Mouse (Mus musculus) neural tube, embryonic 14.5 days (tissue): Measurements from ENCODE around the gene Sgcd. TPM values are rescaled to one million over a fixed set of nuclear protein-coding genes. Genes with fewer than 3 reads are reported as not detected.

Experiments used
- ATAC-seq: fragments of 200-750 bp; cut with Nextera tagmentation; 2 replicates; pipeline ENCODE4 v1.8.0; 2017; ENCODE audit warnings: low read depth, mild to moderate bottlenecking, moderate TSS enrichment, moderate library complexity
- H3K27ac ChIP-seq: fragments of 300-500 bp; sonication (generic); 2 replicates; pipeline ENCODE4 v1.5.1; 2014; ENCODE audit warnings: low read depth, mild to moderate bottlenecking, control low read depth, low read length, moderate library complexity, mixed read lengths
- H3K27me3 ChIP-seq: fragments of 300-500 bp; sonication (generic); 2 replicates; pipeline ENCODE4 v1.6.1; 2014; ENCODE audit warnings: low read length; ENCODE audit not compliant: control insufficient read depth, insufficient read depth
- H3K36me3 ChIP-seq: fragments of 300-500 bp; sonication (generic); 2 replicates; pipeline ENCODE4 v1.6.1; 2014; ENCODE audit warnings: low read length, mixed read lengths; ENCODE audit not compliant: control insufficient read depth, insufficient read depth
- H3K4me1 ChIP-seq: fragments of 300-500 bp; sonication (generic); 2 replicates; pipeline ENCODE4 v1.6.1; 2014; ENCODE audit warnings: low read length; ENCODE audit not compliant: control insufficient read depth, insufficient read depth
- H3K4me2 ChIP-seq: fragments of 300-500 bp; sonication (generic); 2 replicates; pipeline ENCODE4 v1.6.1; 2014; ENCODE audit warnings: mild to moderate bottlenecking, low read depth, low read length, control low read depth
- H3K4me3 ChIP-seq: fragments of 300-500 bp; sonication (generic); 2 replicates; pipeline ENCODE4 v1.5.1; 2014; ENCODE audit warnings: low read depth, low read length, control low read depth, mixed read lengths
- H3K9ac ChIP-seq: fragments of 300-500 bp; sonication (generic); replicated peaks from 2 replicates; pipeline ENCODE4 v1.6.1; 2014; ENCODE audit warnings: low read depth, mild to moderate bottlenecking, control low read depth, low read length, mixed read lengths
- H3K9me3 ChIP-seq: fragments of 300-500 bp; sonication (generic); 2 replicates; pipeline ENCODE4 v1.6.1; 2016; ENCODE audit warnings: low read length; ENCODE audit not compliant: control insufficient read depth
- WGBS: fragments of 180-500 bp; shearing (Covaris S2); extraction: QIAGEN DNeasy Blood & Tissue Kit; methylation state at CpG from one replicate; pipeline ENCODE4 v1.1.7; 2014; 5-methylcytosine and 5-hydroxymethylcytosine counted together
- polyA plus RNA-seq: library from polyadenylated mRNA; unstranded; fragments of >200 nt; fragmentation: Nextera tagmentation; extraction: Ambion mirVana; gene quantifications from 2 replicates; pipeline ENCODE4 v1.2.1, GENCODE M21; 2014

The Sgcd gene
- polyA plus RNA-seq, 1 experiment from 2014 or later, result 9.0 TPM

DNA sequence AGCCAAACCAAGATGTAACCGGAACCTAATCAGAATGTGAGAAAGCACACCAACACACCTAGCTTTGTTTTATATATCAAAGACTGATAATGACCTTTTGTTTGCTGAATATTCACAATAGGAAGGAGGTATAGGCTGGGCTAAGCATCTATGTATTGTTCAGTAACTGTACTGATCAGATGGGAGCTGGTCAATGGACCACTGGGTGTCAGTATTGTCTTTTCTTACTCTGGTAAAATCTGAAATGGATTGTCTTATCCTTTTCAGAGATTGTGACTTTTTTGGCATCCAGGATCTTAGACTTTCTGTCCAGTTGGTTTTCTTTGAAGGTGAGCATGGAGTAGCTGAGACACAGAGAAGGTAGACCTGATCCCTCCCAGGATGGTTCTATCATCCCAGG is 1068.5 kb downstream of the Sgcd start:
- no peak overlapping the region for H3K9ac ChIP-seq
- H3K4me3 ChIP-seq, result no peak overlapping the region
- H3K27ac ChIP-seq, result no peak overlapping the region
- H3K27me3 ChIP-seq, result no peaks in the 10 kb centered on the region
- H3K36me3 ChIP-seq, result no peaks in the 10 kb centered on the region
- H3K9me3 ChIP-seq, result no peaks in the 10 kb centered on the region
- H3K4me1 ChIP-seq, result no peaks in the 10 kb centered on the region
- ATAC-seq, result no peak
- no peak overlapping the region for H3K4me2 ChIP-seq
- 92% methylated on average over 1 of the region's 1 CpGs for WGBS

DNA sequence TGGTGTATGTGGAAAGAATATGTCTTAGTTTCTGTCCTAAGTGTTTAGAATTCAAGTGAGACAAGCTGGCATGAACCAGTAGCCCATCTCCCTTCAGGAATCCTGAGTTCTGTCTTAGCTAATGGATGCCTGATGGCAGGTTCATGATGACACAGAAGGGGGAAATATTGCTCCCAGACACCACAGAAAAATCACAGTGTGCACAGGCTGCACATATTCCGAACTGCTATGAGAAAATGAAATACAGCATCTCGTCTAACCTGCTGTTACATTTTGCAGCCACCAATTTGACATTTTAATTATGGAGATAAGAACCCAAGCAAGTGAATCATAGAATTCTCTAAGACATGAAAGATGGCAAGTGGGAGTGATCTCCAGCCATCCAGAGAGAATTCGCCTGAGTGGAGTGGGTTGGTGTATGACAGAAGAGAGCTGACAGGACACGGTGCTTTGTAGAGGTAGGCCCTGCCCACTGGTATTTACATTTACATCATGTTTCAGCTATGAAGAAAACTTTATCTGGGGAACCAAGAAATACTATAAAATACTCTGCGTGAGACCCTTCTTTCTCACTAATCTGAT is 1076.0 kb downstream of the Sgcd start:
- Histone ChIP-seq H3K4me3 (no peak overlapping the region), H3K27me3 (no peaks in the 10 kb centered on the region), H3K36me3 (no peaks in the 10 kb centered on the region), H3K9me3 (no peaks in the 10 kb centered on the region), H3K27ac (no peak overlapping the region), H3K4me1 (no peaks in the 10 kb centered on the region), H3K9ac (no peak overlapping the region), H3K4me2 (no peak overlapping the region)
- no peak for ATAC-seq
- 79% methylated on average over 5 of the region's 5 CpGs for WGBS

DNA sequence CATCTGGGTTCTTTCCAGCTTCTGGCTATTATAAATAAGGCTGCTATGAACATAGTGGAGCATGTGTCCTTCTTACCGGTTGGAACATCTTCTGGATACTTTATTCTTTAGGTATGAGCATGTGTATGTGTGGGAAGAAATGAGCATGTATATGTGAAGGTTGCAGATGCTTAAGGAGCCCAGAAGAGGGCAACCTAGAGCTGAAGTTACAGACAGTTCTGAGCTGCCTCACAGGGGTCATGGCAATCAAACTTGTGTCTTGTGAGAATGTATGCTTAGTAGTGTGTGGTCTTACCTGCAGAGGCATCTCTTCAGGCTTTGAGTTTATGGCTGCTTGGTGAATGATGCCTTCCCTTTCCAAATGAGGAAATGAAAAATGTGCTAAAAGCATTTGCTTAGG is 1084.5 kb downstream of the Sgcd start:
- ATAC-seq, result no peak
- H3K9ac ChIP-seq, result no peak overlapping the region
- no peaks in the 10 kb centered on the region for H3K36me3 ChIP-seq
- H3K4me1 ChIP-seq, result no peaks in the 10 kb centered on the region
- no peak overlapping the region for H3K27ac ChIP-seq
- H3K4me3 ChIP-seq, result no peak overlapping the region
- no peaks in the 10 kb centered on the region for H3K9me3 ChIP-seq
- no peaks in the 10 kb centered on the region for H3K27me3 ChIP-seq
- no peak overlapping the region for H3K4me2 ChIP-seq
- 88% methylated on average over 1 of the region's 1 CpGs for WGBS

DNA sequence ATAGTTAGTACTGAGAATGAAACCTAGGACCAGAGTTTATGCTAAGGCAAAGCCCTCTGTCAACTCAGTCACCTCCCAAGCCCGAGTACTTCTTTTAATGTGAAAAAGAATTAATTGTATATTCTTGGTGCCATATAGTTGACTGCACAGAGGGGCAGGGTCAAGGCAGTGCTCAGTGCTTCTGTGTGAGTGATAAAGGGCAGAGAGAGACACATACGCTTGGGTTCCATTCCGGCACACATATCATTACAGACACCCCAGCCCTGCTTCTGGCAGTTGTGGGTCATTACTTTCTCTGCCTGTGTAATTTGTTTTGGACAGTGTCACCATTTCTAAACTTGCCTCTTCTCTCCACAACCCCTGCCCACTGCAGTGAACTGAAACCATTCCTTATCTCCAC is 1099.7 kb downstream of the Sgcd start:
- Histone ChIP-seq H3K27ac (no peak overlapping the region), H3K27me3 (no peaks in the 10 kb centered on the region), H3K4me3 (no peak overlapping the region), H3K36me3 (no peaks in the 10 kb centered on the region), H3K9ac (no peak overlapping the region), H3K9me3 (no peaks in the 10 kb centered on the region), H3K4me2 (no peak overlapping the region), H3K4me1 (no peaks in the 10 kb centered on the region)
- 88% methylated on average over 3 of the region's 3 CpGs for WGBS
- no peak for ATAC-seq

DNA sequence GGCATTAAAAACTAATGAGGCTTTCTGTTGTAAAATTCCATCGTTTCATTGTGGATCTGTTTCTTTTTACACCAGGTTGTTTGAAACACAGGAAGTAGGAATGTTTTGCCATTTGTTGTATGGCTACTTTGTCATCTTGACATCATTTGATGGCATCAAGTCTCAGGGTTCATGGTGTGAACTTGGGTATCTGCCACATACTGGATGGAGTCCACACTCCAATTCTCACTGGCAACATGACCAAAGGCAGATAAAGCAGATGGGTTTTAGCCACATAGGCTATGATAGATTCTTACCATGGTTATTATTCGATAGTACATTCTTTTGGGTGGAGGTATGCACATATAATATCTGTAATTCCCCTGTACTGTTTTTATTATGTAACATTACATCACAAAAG is 1106.3 kb downstream of the Sgcd start:
- ATAC-seq, result no peak
- H3K27ac ChIP-seq, result no peak overlapping the region
- no peaks in the 10 kb centered on the region for H3K36me3 ChIP-seq
- 85% methylated on average over 2 of the region's 2 CpGs for WGBS
- H3K4me1 ChIP-seq, result no peaks in the 10 kb centered on the region
- H3K4me3 ChIP-seq, result no peak overlapping the region
- H3K27me3 ChIP-seq, result no peaks in the 10 kb centered on the region
- H3K9me3 ChIP-seq, result no peaks in the 10 kb centered on the region
- no peak overlapping the region for H3K9ac ChIP-seq
- H3K4me2 ChIP-seq, result no peak overlapping the region

DNA sequence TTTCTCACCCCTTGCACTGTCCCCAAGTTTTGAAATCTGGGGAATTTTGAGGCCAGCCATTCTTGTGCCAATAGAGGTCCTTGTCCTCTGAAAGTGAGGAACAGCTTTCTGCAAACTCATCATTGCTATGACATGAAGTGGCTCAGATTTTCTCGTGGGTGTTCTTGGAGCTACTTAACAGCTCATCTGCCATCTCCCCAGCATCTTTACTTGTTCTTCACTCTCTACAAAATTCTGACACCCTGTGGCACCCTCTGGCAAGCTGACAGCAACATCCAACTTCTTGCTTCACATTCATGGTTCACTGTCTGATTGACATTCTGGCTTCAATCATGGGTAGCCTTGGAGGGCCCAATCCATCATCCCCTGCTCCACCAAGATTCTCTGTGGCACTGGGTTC is 1113.0 kb downstream of the Sgcd start:
- WGBS, result 93% methylated on average over 1 of the region's 1 CpGs
- Histone ChIP-seq H3K4me2 (no peak overlapping the region), H3K27me3 (no peaks in the 10 kb centered on the region), H3K4me1 (no peaks in the 10 kb centered on the region), H3K27ac (no peak overlapping the region), H3K9ac (no peak overlapping the region), H3K36me3 (no peaks in the 10 kb centered on the region), H3K4me3 (no peak overlapping the region), H3K9me3 (no peaks in the 10 kb centered on the region)
- ATAC-seq, result no peak

DNA sequence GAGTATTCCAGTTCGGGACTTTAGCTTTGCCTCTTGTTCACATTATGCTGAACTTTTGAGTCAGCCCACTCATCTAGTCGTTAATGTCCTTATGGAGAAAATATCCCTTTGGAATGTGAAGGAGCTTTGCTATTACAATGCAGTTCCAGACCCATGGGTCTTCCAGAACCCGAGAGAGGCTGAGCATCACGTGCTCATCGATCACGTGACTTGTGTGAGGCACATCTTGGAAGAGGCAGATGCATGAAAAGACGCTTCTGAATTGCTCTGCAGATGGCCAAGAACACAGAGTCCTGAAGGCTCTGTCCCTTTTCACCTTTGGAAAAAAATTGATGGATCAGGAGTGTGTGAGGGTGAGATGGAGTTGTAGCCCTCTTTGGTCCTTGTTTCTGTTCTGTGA is 1120.2 kb downstream of the Sgcd start:
- no peak for ATAC-seq
- Histone ChIP-seq H3K4me1 (no peaks in the 10 kb centered on the region), H3K9ac (no peak overlapping the region), H3K4me3 (no peak overlapping the region), H3K27ac (no peak overlapping the region), H3K9me3 (no peaks in the 10 kb centered on the region), H3K27me3 (no peaks in the 10 kb centered on the region), H3K4me2 (no peak overlapping the region), H3K36me3 (no peaks in the 10 kb centered on the region)
- 83% methylated on average over 7 of the region's 7 CpGs for WGBS

DNA sequence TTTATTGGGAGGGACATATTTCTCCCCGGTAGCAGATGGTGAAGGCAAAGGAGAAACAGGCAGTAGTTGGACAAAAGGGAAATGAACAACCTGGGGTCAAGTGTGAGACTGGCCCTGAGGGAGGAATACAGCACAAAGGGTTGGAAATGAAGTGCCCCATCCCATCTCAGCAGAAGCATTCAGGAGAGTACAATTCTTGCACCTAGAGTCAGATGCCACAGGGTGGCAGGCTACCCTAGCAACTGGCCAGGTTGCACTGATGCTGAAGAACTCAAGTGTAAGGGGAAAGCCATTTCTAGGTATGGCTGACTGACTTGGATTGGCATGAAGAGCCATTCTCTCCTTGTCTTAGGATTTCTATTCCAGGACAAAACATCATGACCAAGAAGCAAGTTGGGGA is 1124.0 kb downstream of the Sgcd start:
- no peak overlapping the region for H3K4me3 ChIP-seq
- no peak overlapping the region for H3K27ac ChIP-seq
- no peaks in the 10 kb centered on the region for H3K27me3 ChIP-seq
- H3K36me3 ChIP-seq, result no peaks in the 10 kb centered on the region
- H3K9ac ChIP-seq, result no peak overlapping the region
- H3K4me2 ChIP-seq, result no peak overlapping the region
- peak; percentile 77; the same call in 1 of the 2 replicates for ATAC-seq
- H3K4me1 ChIP-seq, result no peaks in the 10 kb centered on the region
- H3K9me3 ChIP-seq, result no peaks in the 10 kb centered on the region
- WGBS, result 85% methylated on average over 1 of the region's 1 CpGs

DNA sequence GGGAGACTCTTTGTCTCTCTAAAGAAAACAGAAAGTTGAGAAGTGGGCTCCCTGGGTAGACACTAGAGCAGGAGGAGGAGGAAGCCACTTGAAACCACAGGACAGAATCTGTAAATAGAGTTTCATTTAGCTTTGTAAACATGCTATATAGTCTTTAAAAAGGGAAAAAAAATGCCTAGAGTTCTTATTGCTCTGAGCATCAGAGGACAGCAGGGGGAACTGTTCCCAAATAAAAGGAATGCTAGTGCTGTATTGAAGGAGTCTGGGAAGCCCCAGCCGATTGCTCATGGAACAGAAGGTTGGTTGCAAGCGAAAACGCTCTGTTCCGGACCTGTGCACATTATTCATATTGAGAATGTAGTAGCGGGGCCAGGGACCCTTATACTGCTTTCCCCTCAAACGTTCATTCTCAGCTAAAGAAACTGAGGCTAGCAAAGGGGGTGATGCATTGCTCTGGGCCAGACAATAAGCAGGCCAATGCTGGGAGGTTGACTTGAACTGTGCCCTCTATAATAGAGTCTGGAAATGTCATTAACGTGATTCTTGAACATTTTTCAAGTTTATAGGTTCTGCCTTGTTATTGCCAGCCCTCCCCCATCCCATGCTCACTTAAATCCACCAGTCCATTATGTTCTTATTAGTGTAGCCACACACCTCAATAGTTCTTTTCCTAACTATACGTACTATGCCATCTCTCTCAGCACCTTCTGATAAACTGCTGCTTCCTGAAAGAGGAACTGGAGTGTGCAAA is 1140.4 kb downstream of the Sgcd start:
- Histone ChIP-seq H3K4me2 (no peak overlapping the region), H3K9ac (no peak overlapping the region), H3K4me3 (no peak overlapping the region), H3K9me3 (no peaks in the 10 kb centered on the region), H3K36me3 (no peaks in the 10 kb centered on the region), H3K4me1 (no peaks in the 10 kb centered on the region), H3K27me3 (no peaks in the 10 kb centered on the region), H3K27ac (no peak overlapping the region)
- 28% methylated on average over 8 of the region's 8 CpGs for WGBS
- peak; percentile 77; the same call in 1 of the 2 replicates for ATAC-seq
